Mouse (Mus musculus) CH12.LX (cell line): Measurements from ENCODE around the gene Unc13b. TPM values are rescaled to one million over a fixed set of nuclear protein-coding genes. Genes with fewer than 3 reads are reported as not detected.

Experiments used
- DNase-seq: peaks from one replicate; pipeline ENCODE4 v3.0.0-alpha.2; 2013; ENCODE audit errors: extremely low read depth
- H3K27ac ChIP-seq: 2 replicates; pipeline ENCODE4 v1.5.1; 2012; ENCODE audit warnings: low read depth, mild to moderate bottlenecking, control low read depth, moderate library complexity; ENCODE audit not compliant: insufficient read depth
- H3K27me3 ChIP-seq: replicated peaks from 2 replicates; pipeline ENCODE3; 2012; ENCODE audit warnings: inconsistent platforms
- H3K36me3 ChIP-seq, 2 experiments: replicated peaks in 1 of 2; 2 replicates each; pipeline versions ENCODE3 to v1.6.1; 2012; ENCODE audit warnings: inconsistent platforms in 1 of 2, low read length in 1 of 2, mild to moderate bottlenecking in 1 of 2, mixed read lengths in 1 of 2, moderate library complexity in 1 of 2; ENCODE audit not compliant: control insufficient read depth in 1 of 2, insufficient read depth in 1 of 2
- H3K4me1 ChIP-seq, 2 experiments: 2 replicates each; pipeline ENCODE4 v1.6.1; 2012; ENCODE audit warnings: inconsistent platforms in 1 of 2, moderate library complexity in 1 of 2; ENCODE audit not compliant: insufficient read depth in 2 of 2, control insufficient read depth in 1 of 2
- H3K4me2 ChIP-seq: 2 replicates; pipeline ENCODE4 v1.6.1; 2012; ENCODE audit warnings: low read depth, mild to moderate bottlenecking, control low read depth; ENCODE audit not compliant: poor library complexity, insufficient read depth, severe bottlenecking
- H3K4me3 ChIP-seq, 3 experiments: fragments of 150-350 bp in 1 of 3; sonication (generic) in 1 of 3; replicated peaks in 1 of 3; 2 replicates each; pipeline versions ENCODE3 to v1.5.1; 2011 to 2012; ENCODE audit warnings: low read depth in 2 of 3, low read length in 2 of 3, mild to moderate bottlenecking in 2 of 3, moderate library complexity in 2 of 3, control low read depth in 1 of 3, improper control_type of control experiment in 1 of 3, inconsistent platforms in 1 of 3, mixed read lengths in 1 of 3; ENCODE audit not compliant: poor library complexity in 1 of 3
- H3K79me2 ChIP-seq: replicated peaks from 2 replicates; pipeline ENCODE4 v1.6.1; 2012; ENCODE audit warnings: mild to moderate bottlenecking, moderate library complexity; ENCODE audit not compliant: control insufficient read depth, poor library complexity, insufficient read depth, severe bottlenecking; ENCODE audit errors: extremely low read depth
- H3K9ac ChIP-seq: 2 replicates; pipeline ENCODE4 v1.6.1; 2012; ENCODE audit warnings: low read depth, mild to moderate bottlenecking, control low read depth, moderate library complexity; ENCODE audit not compliant: insufficient read depth
- H3K9me3 ChIP-seq: replicated peaks from 2 replicates; pipeline ENCODE3; 2012; ENCODE audit warnings: low read length, inconsistent platforms, mixed read lengths
- BHLHE40 ChIP-seq: IDR thresholded peaks from 2 replicates; pipeline ENCODE4 v1.6.1; 2011; ENCODE audit warnings: mild to moderate bottlenecking, low read depth, low read length, improper control_type of control experiment
- CHD1 ChIP-seq: IDR thresholded peaks from 2 replicates; pipeline ENCODE4 v1.6.1; 2012; ENCODE audit warnings: low read depth, low read length, improper control_type of control experiment, inconsistent platforms
- CHD2 ChIP-seq: IDR thresholded peaks from 2 replicates; pipeline ENCODE4 v1.6.1; 2011; ENCODE audit warnings: low read length, improper control_type of control experiment
- CTCF ChIP-seq, 2 experiments: IDR thresholded peaks in 1 of 2; conservative IDR thresholded peaks in 1 of 2; 2 replicates each; pipeline ENCODE4 v1.5.1; 2011 to 2012; ENCODE audit warnings: low read depth in 2 of 2, low read length in 2 of 2, improper control_type of control experiment in 1 of 2, inconsistent platforms in 1 of 2, mild to moderate bottlenecking in 1 of 2, moderate library complexity in 1 of 2
- E2F4 ChIP-seq: IDR thresholded peaks from 2 replicates; pipeline ENCODE4 v1.6.1; 2011; ENCODE audit warnings: low read depth, low read length, improper control_type of control experiment; ENCODE audit not compliant: insufficient replicate concordance
- ELF1 ChIP-seq: IDR thresholded peaks from 2 replicates; pipeline ENCODE4 v1.6.1; 2014; ENCODE audit warnings: low read depth, mild to moderate bottlenecking, inconsistent platforms, low read length, improper control_type of control experiment
- EP300 ChIP-seq: IDR thresholded peaks from 2 replicates; pipeline ENCODE4 v1.6.1; 2011; ENCODE audit warnings: low read length, improper control_type of control experiment
- ETS1 ChIP-seq: conservative IDR thresholded peaks from 2 replicates; pipeline ENCODE4 v1.6.1; 2012; ENCODE audit warnings: low read depth, mild to moderate bottlenecking, inconsistent platforms, low read length, improper control_type of control experiment, moderate library complexity
- HCFC1 ChIP-seq: IDR thresholded peaks from 2 replicates; pipeline ENCODE4 v1.6.1; 2012; ENCODE audit warnings: low read depth, mild to moderate bottlenecking, inconsistent platforms, low read length, improper control_type of control experiment
- JUN ChIP-seq: IDR thresholded peaks from 2 replicates; pipeline ENCODE4 v1.6.1; 2011; ENCODE audit warnings: low read depth, mild to moderate bottlenecking, low read length, improper control_type of control experiment, moderate library complexity; ENCODE audit not compliant: insufficient read depth
- JUND ChIP-seq: conservative IDR thresholded peaks from 2 replicates; pipeline ENCODE4 v1.6.1; 2011; ENCODE audit warnings: low read depth, low read length, improper control_type of control experiment
- MAFK ChIP-seq: IDR thresholded peaks from 2 replicates; pipeline ENCODE4 v1.6.1; 2011; ENCODE audit warnings: low read length, improper control_type of control experiment; ENCODE audit not compliant: insufficient replicate concordance
- MAX ChIP-seq: IDR thresholded peaks from 2 replicates; pipeline ENCODE4 v1.6.1; 2011; ENCODE audit warnings: low read length, improper control_type of control experiment
- MAZ ChIP-seq: IDR thresholded peaks from 2 replicates; pipeline ENCODE4 v1.6.1; 2012; ENCODE audit warnings: low read depth, mild to moderate bottlenecking, inconsistent platforms, low read length, improper control_type of control experiment, moderate library complexity
- MEF2A ChIP-seq: IDR thresholded peaks from 2 replicates; pipeline ENCODE4 v1.6.1; 2014; ENCODE audit warnings: low read depth, mild to moderate bottlenecking, inconsistent platforms, low read length, improper control_type of control experiment, borderline replicate concordance
- MXI1 ChIP-seq: IDR thresholded peaks from 2 replicates; pipeline ENCODE4 v1.6.1; 2011; ENCODE audit warnings: mild to moderate bottlenecking, low read depth, low read length, improper control_type of control experiment
- NELFE ChIP-seq: IDR thresholded peaks from 2 replicates; pipeline ENCODE4 v1.6.1; 2011; ENCODE audit warnings: low read depth, low read length, improper control_type of control experiment
- PAX5 ChIP-seq: IDR thresholded peaks from 2 replicates; pipeline ENCODE4 v1.6.1; 2012; ENCODE audit warnings: low read length, inconsistent platforms, mixed read lengths
- POLR2A ChIP-seq: IDR thresholded peaks from 2 replicates; pipeline ENCODE4 v1.6.1; 2011; ENCODE audit warnings: low read depth, mild to moderate bottlenecking, improper control_type of control experiment, low read length
- RCOR1 ChIP-seq: conservative IDR thresholded peaks from 2 replicates; pipeline ENCODE4 v1.6.1; 2012; ENCODE audit warnings: low read depth, mild to moderate bottlenecking, inconsistent platforms, low read length, improper control_type of control experiment
- SIN3A ChIP-seq: IDR thresholded peaks from 2 replicates; pipeline ENCODE4 v1.6.1; 2012; ENCODE audit warnings: low read length, improper control_type of control experiment, inconsistent platforms
- SMC3 ChIP-seq: IDR thresholded peaks from 2 replicates; pipeline ENCODE4 v1.6.1; 2011; ENCODE audit warnings: low read depth, low read length, improper control_type of control experiment
- TBP ChIP-seq: conservative IDR thresholded peaks from 2 replicates; pipeline ENCODE4 v1.6.1; 2011; ENCODE audit warnings: low read depth, low read length, improper control_type of control experiment
- UBTF ChIP-seq: IDR thresholded peaks from 2 replicates; pipeline ENCODE4 v1.6.1; 2012; ENCODE audit warnings: low read depth, mild to moderate bottlenecking, inconsistent platforms, low read length, improper control_type of control experiment, moderate library complexity
- ZC3H11A ChIP-seq: IDR thresholded peaks from 2 replicates; pipeline ENCODE4 v1.6.1; 2012; ENCODE audit warnings: low read depth, mild to moderate bottlenecking, inconsistent platforms, low read length, improper control_type of control experiment
- ZKSCAN1 ChIP-seq: IDR thresholded peaks from 2 replicates; pipeline ENCODE4 v1.6.1; 2012; ENCODE audit warnings: low read depth, inconsistent platforms, low read length, improper control_type of control experiment, borderline replicate concordance
- ZMIZ1 ChIP-seq: IDR thresholded peaks from 2 replicates; pipeline ENCODE4 v1.6.1; 2012; ENCODE audit warnings: low read depth, mild to moderate bottlenecking, inconsistent platforms, low read length, improper control_type of control experiment
- dilution Hi-C: fragments of 300-500 bp; cut with MboI; formaldehyde crosslinking; loops from 2 replicates; pipeline ENCODE4 v1.14.3; 2020; ENCODE audit warnings: low sequenced_read_pairs; ENCODE audit not compliant: extremely low pct_unique_long_range_greater_than_20kb, extremely low pct_ligation_motif_present
- in situ Hi-C: fragments of 300-500 bp; cut with MboI; formaldehyde crosslinking; loops from 3 replicates; pipeline ENCODE4 v1.14.3; 2019; ENCODE audit warnings: low sequenced_read_pairs, low pct_ligation_motif_present, low pct_unique_long_range_greater_than_20kb, mixed read lengths
- polyA plus RNA-seq: library from polyadenylated mRNA; unstranded; fragments of >175 nt; gene quantifications from 2 replicates; pipeline ENCODE4 v1.2.1, GENCODE M21; 2012; ENCODE audit warnings: low read depth; ENCODE audit not compliant: insufficient read length
- total RNA-seq, 2 experiments: library from RNA; depleted of rRNA; stranded (reverse); fragments of 300-350 nt in 1 of 2; fragments of >200 nt in 1 of 2; gene quantifications; 2 replicates each; pipeline ENCODE4 v1.2.3; 2012 to 2014

The Unc13b gene
- total and polyA plus RNA-seq, 3 experiments: 0.08 to 0.23 (median 0.19) TPM

DNA sequence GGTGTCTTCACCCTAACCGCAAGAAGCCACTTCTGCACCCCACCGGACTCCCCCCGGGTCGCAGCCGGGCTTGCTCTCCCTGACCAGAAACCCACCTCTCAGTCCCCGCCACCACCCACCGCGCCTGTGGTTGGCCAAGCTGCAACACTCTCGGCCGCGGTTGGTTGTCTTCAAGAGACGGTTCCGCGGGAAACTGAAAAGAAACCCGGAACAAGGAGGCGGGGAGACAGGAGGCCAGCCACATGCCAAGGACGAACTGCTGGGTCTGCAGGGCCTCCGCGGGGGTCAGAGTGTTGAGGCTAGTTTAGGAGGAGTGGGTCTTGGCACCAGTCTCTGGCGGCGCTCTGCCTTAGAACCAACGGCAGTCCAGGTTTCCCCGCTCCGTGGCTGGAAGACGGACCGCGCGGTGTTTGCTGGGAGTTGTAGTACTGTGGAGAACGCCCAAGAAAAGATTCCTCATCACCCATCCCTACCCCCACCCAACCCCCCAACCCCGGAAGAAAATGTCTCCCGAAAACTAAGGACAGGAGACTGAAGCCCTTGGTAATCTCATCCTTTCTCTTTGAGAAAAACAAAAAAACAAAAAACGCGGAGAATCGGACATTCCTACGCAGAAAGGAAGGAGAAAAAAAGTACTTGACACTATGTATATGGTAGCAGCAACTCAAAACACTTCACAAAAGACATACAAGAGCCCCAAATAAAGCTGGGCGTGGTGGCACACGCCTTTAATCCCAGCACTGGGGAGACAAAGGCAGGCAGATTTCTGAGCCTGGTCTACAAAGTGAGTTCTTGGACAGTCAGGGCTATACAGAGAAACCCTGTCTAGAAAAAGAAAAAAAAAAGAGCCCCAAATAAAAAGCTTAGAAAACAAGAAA is 48.4 kb upstream of the Unc13b start, which contains the start of gene Fancg (continued):
- TF ChIP-seq JUN: no peak
- TF ChIP-seq ZKSCAN1: no peak
- peak; percentile 58; the same call in 1 of the 2 replicates for TF ChIP-seq MAZ
- peak; percentile 83 for TF ChIP-seq SIN3A
- TF ChIP-seq SMC3: no peak
- TF ChIP-seq MEF2A: no peak
- TF ChIP-seq NELFE: peak; percentile 62; the same call in 1 of the 2 replicates
- no peak for TF ChIP-seq PAX5
- TF ChIP-seq EP300: no peak
- no peak for TF ChIP-seq MAFK
- no peak for TF ChIP-seq CHD1
- TF ChIP-seq ZC3H11A: no peak
- TF ChIP-seq ETS1: no peak
- peak; percentile 35 for TF ChIP-seq MXI1
- TF ChIP-seq BHLHE40: no peak
- peak; percentile 43; the same call in 1 of the 2 replicates for TF ChIP-seq TBP
- peak; percentile 91 for TF ChIP-seq HCFC1
- no peak for TF ChIP-seq JUND
- no peak for TF ChIP-seq UBTF
- TF ChIP-seq CHD2: peak; percentile 91

DNA sequence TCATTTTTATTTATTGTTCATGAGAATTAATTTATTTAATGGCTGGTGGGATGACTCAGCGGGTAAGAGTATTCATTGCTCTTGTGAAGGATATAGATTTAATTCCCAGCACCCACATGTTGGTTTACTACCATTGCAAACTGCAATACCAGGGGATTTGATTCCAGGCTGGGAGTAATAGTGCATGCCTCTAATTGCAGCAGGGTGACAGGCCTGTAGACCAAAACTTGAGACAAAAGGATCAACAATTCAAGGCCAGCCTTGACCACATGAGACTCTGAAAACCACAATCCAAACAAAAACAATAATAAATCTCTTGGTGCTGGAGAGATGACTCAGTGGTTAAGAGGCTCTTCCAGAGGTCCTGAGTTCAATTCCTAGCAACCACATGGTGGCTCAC is 46.7 kb upstream of the Unc13b start:
- H3K4me2 ChIP-seq: no peak overlapping the region
- no peaks in the 10 kb centered on the region for H3K9me3 ChIP-seq
- no peak overlapping the region for H3K4me3 ChIP-seq
- H3K4me1 ChIP-seq: peaks cover 7 to 12% of the 10 kb centered on the region in 2 experiments; a peak in 3 of 4 replicates
- no peak overlapping the region for H3K9ac ChIP-seq
- peaks cover 6 to 21% of the 10 kb centered on the region in 2 experiments for H3K36me3 ChIP-seq
- H3K27me3 ChIP-seq: no peaks in the 10 kb centered on the region
- dilution Hi-C loops (no loop called here), in situ Hi-C loops (loop anchor here (25.0 kb wide), 1 partner anchor 550 kb away; the partner anchor contains the start of genes Creb3 and Tln1)
- H3K79me2 ChIP-seq: no peaks in the 10 kb centered on the region
- DNase-seq: no peak
- H3K27ac ChIP-seq: no peak overlapping the region
- TF ChIP-seq HCFC1: no peak
- TF ChIP-seq ZMIZ1: no peak
- TF ChIP-seq E2F4: no peak
- no peak for TF ChIP-seq CHD1
- no peak for TF ChIP-seq POLR2A
- TF ChIP-seq MEF2A: no peak
- TF ChIP-seq MAX: no peak
- no peak for TF ChIP-seq ELF1
- no peak for TF ChIP-seq RCOR1
- no peak for TF ChIP-seq CTCF (conservative IDR thresholded peaks at IDR 0.05 in 1 of 2, IDR thresholded peaks at IDR 0.05 in 1 of 2; ENCODE audit: low read depth in 2 of 2, low read length in 2 of 2)
- TF ChIP-seq BHLHE40: no peak
